Mouse (Mus musculus) neural tube, embryonic 12.5 days (tissue): Measurements from ENCODE around the gene Cacna1g. TPM values are rescaled to one million over a fixed set of nuclear protein-coding genes. Genes with fewer than 3 reads are reported as not detected.
"Not testable (repeated sequence)": the region's sequence is repeated elsewhere in the genome, so short reads cannot be mapped to it uniquely, and the experiment has no call there.

Experiments used
- ATAC-seq: fragments of 200-750 bp; cut with Nextera tagmentation; 2 replicates; pipeline ENCODE4 v1.8.0; 2017; ENCODE audit warnings: low read depth, mild to moderate bottlenecking, moderate TSS enrichment, moderate library complexity; ENCODE audit not compliant: low FRiP score
- H3K27ac ChIP-seq: fragments of 300-500 bp; sonication (generic); 2 replicates; pipeline ENCODE4 v1.5.1; 2016
- H3K27me3 ChIP-seq: fragments of 300-500 bp; sonication (generic); replicated peaks from 2 replicates; pipeline ENCODE4 v1.6.1; 2016; ENCODE audit warnings: mild to moderate bottlenecking
- H3K36me3 ChIP-seq: fragments of 300-500 bp; sonication (generic); 2 replicates; pipeline ENCODE4 v1.6.1; 2016; ENCODE audit warnings: mild to moderate bottlenecking
- H3K4me1 ChIP-seq: fragments of 300-500 bp; sonication (generic); 2 replicates; pipeline ENCODE4 v1.6.1; 2016
- H3K4me2 ChIP-seq: fragments of 300-500 bp; sonication (generic); replicated peaks from 2 replicates; pipeline ENCODE4 v1.6.1; 2016; ENCODE audit warnings: mild to moderate bottlenecking
- H3K4me3 ChIP-seq: fragments of 300-500 bp; sonication (generic); 2 replicates; pipeline ENCODE4 v1.5.1; 2016
- H3K9ac ChIP-seq: fragments of 300-500 bp; sonication (generic); 2 replicates; pipeline ENCODE4 v1.6.1; 2016; ENCODE audit warnings: mild to moderate bottlenecking
- H3K9me3 ChIP-seq: fragments of 300-500 bp; sonication (generic); 2 replicates; pipeline ENCODE4 v1.6.1; 2016; ENCODE audit warnings: mild to moderate bottlenecking
- WGBS: fragments of 180-500 bp; shearing (Covaris S2); methylation state at CpG from one replicate; pipeline ENCODE4 v1.1.7; 2016; 5-methylcytosine and 5-hydroxymethylcytosine counted together
- polyA plus RNA-seq: library from polyadenylated mRNA; unstranded; fragments of >200 nt; fragmentation: Nextera tagmentation; extraction: Ambion mirVana; gene quantifications from 2 replicates; pipeline ENCODE4 v1.2.1, GENCODE M21; 2016

The Cacna1g gene
- polyA plus RNA-seq, 1 experiment from 2014 or later: 12.0 TPM

DNA sequence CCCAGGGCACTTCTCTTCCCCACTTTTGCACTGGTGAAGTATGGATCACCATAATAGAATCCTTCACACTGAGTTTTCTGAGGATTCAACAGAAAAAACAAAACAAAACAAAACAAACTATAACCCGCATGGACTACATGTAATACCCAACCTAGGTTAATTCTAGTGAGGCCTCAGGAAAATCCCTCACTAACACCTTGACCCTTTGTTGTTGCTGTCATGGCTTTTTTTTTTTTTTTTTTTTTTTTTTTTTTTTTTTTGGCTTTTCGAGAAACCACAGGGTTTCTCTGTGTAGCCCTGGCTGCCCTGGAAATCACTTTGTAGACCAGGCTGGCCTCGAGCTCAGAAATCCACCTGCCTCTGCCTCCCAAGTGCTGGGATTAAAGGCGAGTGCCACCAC lies 80.5 kb downstream of the Cacna1g start:
- not testable (repeated sequence) for H3K4me1 ChIP-seq, H3K36me3 ChIP-seq, H3K4me2 ChIP-seq, H3K27ac ChIP-seq, ATAC-seq, H3K4me3 ChIP-seq, H3K9ac ChIP-seq, H3K9me3 ChIP-seq
- 84% methylated on average over 4 of the region's 4 CpGs for WGBS
- peaks cover 23% of the 10 kb centered on the region for H3K27me3 ChIP-seq

DNA sequence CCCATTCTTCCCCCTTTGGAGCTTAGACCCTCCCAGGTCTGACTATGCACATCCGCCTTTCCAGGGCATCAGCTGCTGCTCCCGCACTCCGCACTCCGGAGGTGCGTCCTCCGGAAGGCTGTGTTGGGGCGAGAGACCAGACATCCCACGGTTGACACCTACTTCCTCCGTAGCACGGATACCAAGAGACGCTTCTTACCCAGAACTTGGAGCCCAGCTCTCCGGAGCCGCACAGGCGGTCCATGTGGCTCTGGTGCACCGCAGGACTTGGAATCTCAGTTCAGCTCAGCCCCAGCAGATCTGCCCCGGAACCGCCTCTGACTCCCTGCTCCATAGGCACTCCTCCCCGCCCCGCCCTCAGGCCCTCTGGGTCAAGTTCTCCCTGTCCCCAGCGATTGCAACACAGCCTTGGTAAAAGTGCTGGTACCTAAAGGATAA lies 81.3 kb downstream of the Cacna1g start, which contains the start of gene Abcc3:
Gene Abcc3 (minus strand): TSS at position 326 of the 438 bp plus-strand sequence.
- no peak for ATAC-seq
- peak within 1 kb of the TSS; percentile 18; the same call in 1 of the 2 replicates for H3K4me3 ChIP-seq
- H3K9me3 ChIP-seq: no peaks in the 10 kb centered on the region
- 13% methylated on average over 20 of the region's 20 CpGs for WGBS
- H3K4me1 ChIP-seq: 0 out of 2 replicates have a peak, but pooled peaks cover 7% of the 10 kb centered on the region
- H3K9ac ChIP-seq: no peak within 1 kb of the TSS
- H3K4me2 ChIP-seq: peak within 1 kb of the TSS; percentile 50
- no peaks in the 10 kb centered on the region for H3K36me3 ChIP-seq
- peaks cover 23% of the 10 kb centered on the region for H3K27me3 ChIP-seq
- no peak within 1 kb of the TSS for H3K27ac ChIP-seq

DNA sequence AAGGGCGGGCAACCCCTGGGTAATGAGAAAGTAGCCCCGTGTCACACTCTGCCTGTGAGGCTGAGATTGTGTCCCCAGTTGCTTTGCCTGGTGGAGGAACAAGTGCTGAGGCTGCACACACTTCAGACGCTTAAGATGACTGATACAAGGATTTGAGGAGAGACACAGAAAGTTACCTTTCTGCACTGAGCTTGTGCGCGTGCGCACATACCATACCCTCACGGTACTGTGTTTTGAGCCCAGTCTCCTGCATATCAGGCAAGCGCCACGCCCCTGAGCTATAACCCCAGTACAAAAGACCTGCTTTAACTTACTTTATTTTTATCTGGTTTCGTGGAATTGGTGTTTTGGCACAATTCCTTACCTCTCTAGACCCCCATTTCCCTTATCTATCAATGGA lies 82.3 kb downstream of the Cacna1g start:
- Histone ChIP-seq H3K27ac (no peak overlapping the region), H3K4me1 (0 out of 2 replicates have a peak, but pooled peaks cover 7% of the 10 kb centered on the region), H3K4me2 (no peak overlapping the region), H3K27me3 (peaks cover 23% of the 10 kb centered on the region), H3K4me3 (no peak overlapping the region), H3K9me3 (no peaks in the 10 kb centered on the region), H3K36me3 (no peaks in the 10 kb centered on the region), H3K9ac (no peak overlapping the region)
- ATAC-seq: no peak
- 90% methylated on average over 10 of the region's 10 CpGs for WGBS

DNA sequence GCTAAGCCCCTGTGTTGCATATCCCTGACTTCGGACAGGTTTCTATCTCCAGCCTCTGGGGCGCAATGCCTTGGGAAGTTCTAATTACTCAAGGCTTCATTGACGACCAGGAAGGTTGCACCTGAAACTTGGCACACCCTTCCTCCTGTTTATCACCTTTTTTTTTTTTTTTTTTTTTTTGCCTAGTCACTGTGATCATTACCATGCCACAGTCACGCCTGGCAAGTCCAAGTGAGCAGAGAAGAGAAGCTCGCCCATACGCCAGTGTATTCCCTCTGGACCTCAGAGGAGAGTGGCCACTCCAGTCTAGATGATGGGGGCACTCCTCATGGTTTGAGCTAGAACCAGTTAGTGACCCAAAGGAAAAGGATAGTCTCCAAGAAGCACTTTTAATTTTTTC lies 83.2 kb downstream of the Cacna1g start:
- Histone ChIP-seq H3K4me1 (peaks cover 16% of the 10 kb centered on the region), H3K4me3 (no peak overlapping the region), H3K4me2 (no peak overlapping the region), H3K9ac (no peak overlapping the region), H3K36me3 (no peaks in the 10 kb centered on the region), H3K27ac (no peak overlapping the region), H3K27me3 (peaks cover 23% of the 10 kb centered on the region), H3K9me3 (no peaks in the 10 kb centered on the region)
- ATAC-seq: no peak
- 93% methylated on average over 6 of the region's 6 CpGs for WGBS

DNA sequence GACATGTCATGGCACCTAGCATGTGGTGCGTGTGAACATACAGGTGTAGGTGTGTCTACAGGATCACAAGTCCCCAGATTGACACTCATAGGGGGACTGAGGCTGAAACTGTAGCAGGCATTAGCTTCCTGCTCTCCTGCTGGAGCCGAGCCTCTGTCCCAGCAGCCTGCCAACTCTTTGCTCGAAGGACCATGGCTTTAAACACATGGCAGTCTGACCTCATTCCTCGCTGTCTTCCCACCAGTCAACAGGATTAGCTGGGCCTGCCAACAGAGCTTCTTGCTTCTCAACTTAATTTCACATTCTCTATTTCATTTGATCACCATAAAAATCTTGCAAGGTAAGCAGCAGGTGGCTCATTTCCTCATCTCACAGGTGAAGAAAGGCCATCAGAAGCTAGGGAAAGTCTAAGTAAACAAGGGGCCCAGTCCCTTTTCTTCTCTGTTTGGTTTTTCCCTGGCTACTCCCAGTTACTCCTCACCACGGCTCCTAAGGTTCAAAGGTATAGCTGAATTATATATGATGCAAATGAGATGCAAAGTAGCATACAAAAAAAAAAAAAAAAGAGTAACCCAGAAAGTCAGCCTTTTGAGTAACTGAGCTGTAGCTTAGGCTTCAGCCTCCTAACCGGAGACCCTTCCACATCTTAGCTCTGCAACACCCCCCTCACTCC lies 84.1 kb downstream of the Cacna1g start:
- WGBS: 82% methylated on average over 6 of the region's 6 CpGs
- H3K9me3 ChIP-seq: no peaks in the 10 kb centered on the region
- H3K4me2 ChIP-seq: no peak overlapping the region
- no peak overlapping the region for H3K4me3 ChIP-seq
- no peak overlapping the region for H3K9ac ChIP-seq
- no peak overlapping the region for H3K27ac ChIP-seq
- peaks cover 21% of the 10 kb centered on the region for H3K4me1 ChIP-seq
- peaks cover 23% of the 10 kb centered on the region for H3K27me3 ChIP-seq
- no peaks in the 10 kb centered on the region for H3K36me3 ChIP-seq
- ATAC-seq: no peak

DNA sequence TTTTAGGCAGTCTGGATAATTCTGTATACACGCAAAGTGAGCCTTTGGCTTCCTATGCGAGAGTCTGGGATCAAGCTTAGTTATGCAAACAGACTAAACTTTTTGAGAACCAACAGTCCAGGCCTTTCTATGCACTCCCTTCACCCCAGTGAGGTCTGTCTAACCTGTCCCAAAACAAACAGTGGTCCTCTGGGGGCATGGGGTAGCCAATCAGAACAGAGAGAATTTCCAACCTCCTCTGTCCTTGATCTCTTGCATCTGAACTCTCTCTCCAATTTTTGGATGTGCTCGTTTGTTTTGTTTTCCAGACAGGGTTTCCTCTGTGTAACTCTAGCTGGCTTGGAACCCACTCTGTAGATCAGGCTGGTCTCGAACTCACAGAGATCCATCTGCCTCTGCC lies 85.0 kb downstream of the Cacna1g start:
- H3K27me3 ChIP-seq: peaks cover 22% of the 10 kb centered on the region
- no peaks in the 10 kb centered on the region for H3K36me3 ChIP-seq
- no peak overlapping the region for H3K4me2 ChIP-seq
- ATAC-seq: no peak
- WGBS: 83% methylated on average over 4 of the region's 4 CpGs
- no peak overlapping the region for H3K9ac ChIP-seq
- H3K4me1 ChIP-seq: peaks cover 21% of the 10 kb centered on the region
- H3K9me3 ChIP-seq: no peaks in the 10 kb centered on the region
- no peak overlapping the region for H3K27ac ChIP-seq
- no peak overlapping the region for H3K4me3 ChIP-seq

DNA sequence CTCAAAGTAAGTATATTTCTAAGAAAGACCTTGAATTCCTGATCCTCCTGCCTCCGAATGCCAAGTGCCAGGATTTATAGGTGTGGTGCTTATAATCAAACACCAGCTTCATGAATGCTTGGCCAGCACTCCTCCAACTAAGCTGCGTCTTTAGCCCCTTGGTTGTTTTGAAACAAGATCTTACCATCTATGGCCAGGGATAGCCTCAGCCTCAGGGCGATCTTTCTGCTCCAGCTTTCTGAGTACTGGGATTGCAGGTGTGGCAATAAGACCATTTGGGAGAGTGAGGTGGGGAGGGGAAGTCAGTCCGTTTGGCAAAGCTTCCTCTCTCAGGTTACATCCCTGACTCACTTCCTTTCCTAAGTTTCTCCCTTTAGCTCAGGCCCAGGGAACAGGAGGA lies 86.2 kb downstream of the Cacna1g start:
- Histone ChIP-seq H3K4me2 (no peak overlapping the region), H3K27me3 (peaks cover 14% of the 10 kb centered on the region), H3K9me3 (no peaks in the 10 kb centered on the region), H3K4me3 (no peak overlapping the region), H3K27ac (no peak overlapping the region), H3K9ac (no peak overlapping the region), H3K36me3 (no peaks in the 10 kb centered on the region), H3K4me1 (peaks cover 20% of the 10 kb centered on the region)
- 73% methylated on average over 4 of the region's 4 CpGs for WGBS
- no peak for ATAC-seq

DNA sequence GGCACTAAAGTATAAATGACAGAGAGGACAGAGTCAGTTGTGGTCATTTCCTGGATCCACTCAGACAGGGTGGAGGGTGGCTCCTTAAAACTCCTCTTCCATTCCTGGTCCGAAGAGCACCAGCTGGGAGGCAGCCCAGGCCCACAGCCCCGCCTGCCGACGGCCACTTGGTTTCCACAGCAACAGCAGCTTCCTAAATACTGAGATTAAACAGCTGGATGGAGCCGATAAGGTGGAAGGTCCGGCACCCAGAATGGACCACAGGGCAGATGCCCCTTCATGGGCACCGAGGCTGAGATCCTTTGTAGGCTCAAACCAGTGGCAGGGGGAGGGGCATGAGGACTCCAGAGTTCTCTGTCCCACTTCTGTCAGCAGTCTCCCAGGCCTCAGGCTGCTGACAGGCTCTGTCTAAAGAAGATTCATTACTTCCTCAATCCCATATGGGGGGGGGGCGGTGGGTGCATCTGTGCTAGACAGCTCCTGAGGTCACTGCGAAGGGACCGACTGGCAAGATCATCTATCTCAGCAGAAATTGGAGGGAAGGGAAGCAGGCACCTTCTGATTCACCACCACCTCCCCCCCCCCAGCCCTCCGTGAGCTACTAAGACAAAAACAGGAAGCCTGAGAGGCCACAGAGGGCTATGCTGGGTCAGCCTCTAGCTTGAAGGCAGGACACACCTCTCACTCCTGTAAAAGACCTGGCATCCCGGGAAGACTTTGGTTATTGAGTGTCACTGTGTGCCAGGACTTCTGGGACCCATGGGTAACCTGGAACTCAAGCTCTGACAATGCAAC lies 87.8 kb downstream of the Cacna1g start:
- Histone ChIP-seq H3K4me3 (no peak overlapping the region), H3K27me3 (no peaks in the 10 kb centered on the region), H3K4me2 (peak overlapping the region; percentile 39), H3K9ac (no peak overlapping the region), H3K9me3 (no peaks in the 10 kb centered on the region), H3K36me3 (no peaks in the 10 kb centered on the region), H3K4me1 (peaks cover 14% of the 10 kb centered on the region), H3K27ac (no peak overlapping the region)
- WGBS: 12% methylated on average over 12 of the region's 12 CpGs
- ATAC-seq: 0 out of 2 replicates have a peak, but pooled peaks have one; percentile 37

DNA sequence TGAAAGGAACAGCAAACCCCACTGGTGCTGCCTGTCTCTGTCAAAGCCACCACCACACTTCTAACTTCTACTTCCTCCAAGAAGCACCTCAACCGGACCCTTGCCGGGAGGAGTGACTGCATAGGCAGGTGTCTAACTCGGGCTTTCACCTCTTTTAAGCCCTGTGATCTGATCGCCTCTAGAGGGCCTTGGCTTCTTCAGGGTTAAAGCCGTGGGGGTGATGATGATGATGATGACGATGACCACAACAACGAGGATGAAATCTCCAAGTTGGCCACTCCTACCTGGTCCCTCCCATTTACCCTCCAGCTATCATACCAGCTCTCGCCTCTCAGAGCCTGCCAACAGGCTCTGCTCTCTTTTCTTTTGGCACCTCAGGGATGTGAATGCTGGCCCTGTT lies 94.3 kb downstream of the Cacna1g start:
- Histone ChIP-seq H3K4me3 (no peak overlapping the region), H3K4me2 (no peak overlapping the region), H3K9ac (no peak overlapping the region), H3K36me3 (no peaks in the 10 kb centered on the region), H3K27me3 (no peaks in the 10 kb centered on the region), H3K9me3 (no peaks in the 10 kb centered on the region), H3K4me1 (no peaks in the 10 kb centered on the region), H3K27ac (no peak overlapping the region)
- no peak for ATAC-seq
- 76% methylated on average over 8 of the region's 8 CpGs for WGBS

DNA sequence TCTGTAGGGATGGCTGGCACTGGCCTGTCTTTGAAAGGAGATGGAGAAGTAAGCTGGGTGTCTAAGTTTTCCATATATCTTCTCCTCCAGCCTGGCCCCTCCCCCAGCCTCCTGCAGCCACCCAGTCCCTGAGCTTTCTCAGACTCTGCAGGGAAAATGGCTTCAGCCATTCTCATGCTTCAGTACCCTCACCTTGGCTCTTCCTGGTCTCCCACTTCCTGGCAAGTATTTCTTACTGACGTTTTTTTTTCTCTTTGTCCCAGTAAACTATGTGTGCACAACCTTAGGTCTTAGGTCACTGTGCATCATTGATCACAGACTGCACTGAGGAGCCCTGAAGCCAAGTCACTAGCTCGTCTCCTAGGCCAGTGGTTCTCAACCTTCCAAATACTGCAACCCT lies 94.9 kb downstream of the Cacna1g start:
- no peak overlapping the region for H3K27ac ChIP-seq
- no peaks in the 10 kb centered on the region for H3K36me3 ChIP-seq
- no peaks in the 10 kb centered on the region for H3K27me3 ChIP-seq
- WGBS: 31% methylated on average over 2 of the region's 2 CpGs
- H3K9ac ChIP-seq: no peak overlapping the region
- H3K4me1 ChIP-seq: no peaks in the 10 kb centered on the region
- H3K9me3 ChIP-seq: no peaks in the 10 kb centered on the region
- H3K4me3 ChIP-seq: no peak overlapping the region
- no peak for ATAC-seq
- H3K4me2 ChIP-seq: no peak overlapping the region

DNA sequence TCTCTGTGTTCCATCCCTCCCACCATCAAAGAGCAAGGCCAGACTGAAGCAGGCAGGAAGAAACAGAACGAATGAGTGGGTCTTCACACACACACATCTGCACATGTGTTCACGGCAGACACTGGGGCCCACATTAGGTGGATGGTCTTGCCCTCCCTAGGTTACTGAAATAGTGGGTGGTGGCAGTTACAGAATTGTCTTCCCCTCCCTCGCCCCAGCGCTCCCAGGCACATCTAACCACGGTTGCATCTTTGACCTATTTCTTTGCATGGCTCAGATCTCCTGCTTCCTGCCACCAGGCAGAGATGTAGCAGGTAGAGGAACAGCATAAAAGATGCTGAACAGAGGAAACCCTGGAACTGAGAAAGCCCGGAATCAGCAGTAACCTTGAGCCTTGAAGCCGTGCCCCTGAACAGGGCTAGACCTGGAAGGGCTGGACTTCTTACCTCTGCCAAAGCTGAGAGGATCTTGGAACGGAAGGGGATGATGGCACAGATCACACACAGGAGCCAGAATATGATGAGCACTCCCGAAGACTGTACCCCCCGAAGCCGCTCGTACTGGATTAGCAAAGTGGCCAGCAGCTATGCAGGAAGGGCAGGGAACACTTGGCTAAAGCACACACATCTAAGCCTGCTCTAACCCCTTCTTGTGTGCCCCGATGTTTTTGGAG lies 99.6 kb downstream of the Cacna1g start:
- Histone ChIP-seq H3K9ac (no peak overlapping the region), H3K9me3 (no peaks in the 10 kb centered on the region), H3K4me1 (peaks cover 5% of the 10 kb centered on the region; the same call in 1 of the 2 replicates), H3K4me3 (no peak overlapping the region), H3K4me2 (no peak overlapping the region), H3K36me3 (no peaks in the 10 kb centered on the region), H3K27me3 (no peaks in the 10 kb centered on the region), H3K27ac (no peak overlapping the region)
- 93% methylated on average over 13 of the region's 13 CpGs for WGBS
- no peak for ATAC-seq

DNA sequence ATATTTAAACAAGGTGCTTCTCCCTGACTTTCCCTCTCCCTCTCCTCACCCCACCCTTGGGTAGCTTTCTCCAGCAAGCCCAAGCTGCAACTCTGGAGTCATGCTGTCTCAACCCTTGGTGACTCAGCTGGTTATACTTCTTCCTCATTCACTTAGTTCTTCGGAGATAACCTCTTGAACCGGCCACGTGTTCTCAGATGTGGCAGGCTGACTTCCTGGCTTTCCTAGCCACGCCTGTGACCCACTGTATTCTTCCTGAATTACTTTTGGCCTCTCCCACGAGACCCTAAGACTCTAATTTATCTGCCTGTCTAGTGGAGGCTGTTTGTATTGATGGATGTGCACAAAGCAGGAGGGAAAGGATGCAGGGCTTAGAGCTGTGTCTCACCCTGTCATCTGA lies 103.2 kb downstream of the Cacna1g start:
- Histone ChIP-seq H3K27ac (no peak overlapping the region), H3K9ac (no peak overlapping the region), H3K9me3 (no peaks in the 10 kb centered on the region), H3K36me3 (no peaks in the 10 kb centered on the region), H3K27me3 (no peaks in the 10 kb centered on the region), H3K4me2 (no peak overlapping the region), H3K4me3 (no peak overlapping the region), H3K4me1 (peaks cover 5% of the 10 kb centered on the region; the same call in 1 of the 2 replicates)
- 40% methylated on average over 5 of the region's 5 CpGs for WGBS
- ATAC-seq: no peak
